Mouse (Mus musculus): ENCODE measurements around the gene Clmn.

- no peak for TF ChIP-seq CTCF (IDR thresholded peaks at IDR 0.05)
- no peak for TF ChIP-seq EP300 (IDR thresholded peaks at IDR 0.05)
These were observed 46.8 kb downstream of the Clmn start for GRCm38 (mm10) chr12:104818057-104818456.
